Comparison of ENCODE assay signal across 13 mouse cellular contexts in genomic region chr7:73388866-73389265, GRCm38 (mm10). TPM values are rescaled to one million over a fixed set of nuclear protein-coding genes. Genes with fewer than 3 reads are reported as not detected.
DNase-seq lines count a peak whose midpoint lies in the region; ATAC-seq and TF ChIP-seq lines count a peak whose summit lies in the region.
"Had no signal": no experiment of that assay in that cellular context is flagged by ENCODE, and none has a peak within 500 bp of the region (broad histone marks: within the 10 kb centered on the region; RNA-seq: fewer than 3 reads in every experiment).

No protein-coding gene starts in this region.

- no peak for DNase-seq in forebrain, embryonic 14.5 days (ENCODE audit: low spot score)
- no peak for DNase-seq in forebrain, embryonic 10.5 days (ENCODE audit: extremely low spot score, low spot score)
- no peak for DNase-seq in midbrain, postnatal 0 days (ENCODE audit: low spot score)
- no peak for DNase-seq in liver, postnatal 0 days
- DNase-seq: adrenal gland, postnatal 25 days; cerebellum, adult 9-10 months; left cerebral cortex, postnatal 4 days; thymus, postnatal 14 days had no signal

- ATAC-seq in forebrain, embryonic 14.5 days = no peak
- no peak for ATAC-seq in intestine, postnatal 0 days
- ATAC-seq in intestine, embryonic 16.5 days = no peak
- ATAC-seq in neural tube, embryonic 13.5 days (ENCODE audit: low read depth) = no peak
- ATAC-seq in neural tube, embryonic 15.5 days (ENCODE audit: low FRiP score) = no peak
- no peak for ATAC-seq in midbrain, postnatal 0 days (ENCODE audit: low FRiP score)
- no peak for ATAC-seq in liver, postnatal 0 days

- 0 out of 2 replicates have a peak overlapping the region, but pooled peaks have one; percentile 2 for H3K27ac ChIP-seq in forebrain, embryonic 14.5 days (ENCODE audit: low read depth, low read length)
- no peak overlapping the region for H3K27ac ChIP-seq in forebrain, embryonic 10.5 days
- no peak overlapping the region for H3K27ac ChIP-seq in intestine, postnatal 0 days (ENCODE audit: low read depth, low read length)
- H3K27ac ChIP-seq in intestine, embryonic 16.5 days (ENCODE audit: low read length) = no peak overlapping the region
- peak overlapping the region; percentile 94; the same call in 1 of the 2 replicates for H3K27ac ChIP-seq in neural tube, embryonic 13.5 days (replicated peaks)
- H3K27ac ChIP-seq in neural tube, embryonic 15.5 days (replicated peaks) = no peak overlapping the region
- H3K27ac ChIP-seq in midbrain, postnatal 0 days (ENCODE audit: low read depth, low read length) = no peak overlapping the region
- H3K27ac ChIP-seq in liver, postnatal 0 days (ENCODE audit: low read depth) = no peak overlapping the region

- H3K27me3 ChIP-seq in forebrain, embryonic 14.5 days (replicated peaks; ENCODE audit: control insufficient read depth, insufficient read depth, low read length) = no peaks in the 10 kb centered on the region
- H3K27me3 ChIP-seq in forebrain, embryonic 10.5 days (ENCODE audit: poor library complexity, severe bottlenecking) = 0 out of 2 replicates have a peak, but pooled peaks cover 7% of the 10 kb centered on the region
- peaks cover 21% of the 10 kb centered on the region for H3K27me3 ChIP-seq in intestine, postnatal 0 days (replicated peaks; ENCODE audit: control insufficient read depth, insufficient read depth, low read length)
- H3K27me3 ChIP-seq in intestine, embryonic 16.5 days (replicated peaks; ENCODE audit: control insufficient read depth, insufficient read depth, low read length) = peaks cover 8% of the 10 kb centered on the region; the same call in 1 of the 2 replicates
- H3K27me3 ChIP-seq in neural tube, embryonic 13.5 days = no peaks in the 10 kb centered on the region
- H3K27me3 ChIP-seq in neural tube, embryonic 15.5 days (replicated peaks) = no peaks in the 10 kb centered on the region
- no peaks in the 10 kb centered on the region for H3K27me3 ChIP-seq in midbrain, postnatal 0 days (ENCODE audit: insufficient read depth, low read length)
- peaks cover 59% of the 10 kb centered on the region for H3K27me3 ChIP-seq in liver, postnatal 0 days (ENCODE audit: insufficient read depth, low read length)

- no peak for TF ChIP-seq EP300 in liver, postnatal 0 days (IDR thresholded peaks at IDR 0.05; ENCODE audit: low read depth)

- H3K4me2 ChIP-seq in forebrain, embryonic 14.5 days (ENCODE audit: low read length) = no peak overlapping the region
- no peak overlapping the region for H3K4me2 ChIP-seq in intestine, postnatal 0 days (replicated peaks; ENCODE audit: low read depth)
- H3K4me2 ChIP-seq in intestine, embryonic 16.5 days (ENCODE audit: low read depth, low read length) = no peak overlapping the region
- H3K4me2 ChIP-seq in neural tube, embryonic 13.5 days = peak overlapping the region; percentile 90
- no peak overlapping the region for H3K4me2 ChIP-seq in neural tube, embryonic 15.5 days
- H3K4me2 ChIP-seq in midbrain, postnatal 0 days (ENCODE audit: low read depth, low read length, poor library complexity, severe bottlenecking) = no peak overlapping the region
- no peak overlapping the region for H3K4me2 ChIP-seq in liver, postnatal 0 days (ENCODE audit: low read depth, low read length)

- peak; percentile 29 for TF ChIP-seq CTCF in intestine, postnatal 0 days (IDR thresholded peaks at IDR 0.05; ENCODE audit: low read depth)
- peak; percentile 54 for TF ChIP-seq CTCF in midbrain, postnatal 0 days (IDR thresholded peaks at IDR 0.05)
- no peak for TF ChIP-seq CTCF in liver, postnatal 0 days (IDR thresholded peaks at IDR 0.05; ENCODE audit: low read depth)

- H3K36me3 ChIP-seq in forebrain, embryonic 14.5 days (ENCODE audit: control insufficient read depth, insufficient read depth, low read length) = 0 out of 2 replicates have a peak, but pooled peaks cover 3% of the 10 kb centered on the region
- peaks cover 42% of the 10 kb centered on the region for H3K36me3 ChIP-seq in forebrain, embryonic 10.5 days (replicated peaks)
- no peaks in the 10 kb centered on the region for H3K36me3 ChIP-seq in intestine, postnatal 0 days (ENCODE audit: control insufficient read depth, insufficient read depth)
- no peaks in the 10 kb centered on the region for H3K36me3 ChIP-seq in intestine, embryonic 16.5 days (ENCODE audit: control insufficient read depth, insufficient read depth, low read length)
- H3K36me3 ChIP-seq in neural tube, embryonic 13.5 days = peaks cover 12% of the 10 kb centered on the region; the same call in 1 of the 2 replicates
- H3K36me3 ChIP-seq in neural tube, embryonic 15.5 days = no peaks in the 10 kb centered on the region
- H3K36me3 ChIP-seq in midbrain, postnatal 0 days (ENCODE audit: insufficient read depth, low read length) = no peaks in the 10 kb centered on the region
- H3K36me3 ChIP-seq in liver, postnatal 0 days (replicated peaks; ENCODE audit: insufficient read depth, low read length) = no peaks in the 10 kb centered on the region

- WGBS in forebrain, embryonic 14.5 days = 75% methylated on average over 2 of the region's 2 CpGs
- WGBS in forebrain, embryonic 10.5 days = 71% methylated on average over 2 of the region's 2 CpGs
- WGBS in intestine, postnatal 0 days = 80% methylated on average over 2 of the region's 2 CpGs
- WGBS in intestine, embryonic 16.5 days = 71% methylated on average over 2 of the region's 2 CpGs
- 74% methylated on average over 2 of the region's 2 CpGs for WGBS in neural tube, embryonic 13.5 days
- 66% methylated on average over 2 of the region's 2 CpGs for WGBS in neural tube, embryonic 15.5 days
- WGBS in midbrain, postnatal 0 days = 59% methylated on average over 2 of the region's 2 CpGs
- WGBS in liver, postnatal 0 days (ENCODE audit: insufficient replicate concordance) = 60% methylated on average over 2 of the region's 2 CpGs

- H3K4me3 ChIP-seq in forebrain, embryonic 14.5 days (ENCODE audit: low read depth, low read length) = no peak overlapping the region
- H3K4me3 ChIP-seq in forebrain, embryonic 10.5 days = no peak overlapping the region
- no peak overlapping the region for H3K4me3 ChIP-seq in intestine, postnatal 0 days (ENCODE audit: low read depth, low read length)
- no peak overlapping the region for H3K4me3 ChIP-seq in intestine, embryonic 16.5 days (ENCODE audit: low read length)
- H3K4me3 ChIP-seq in neural tube, embryonic 13.5 days = no peak overlapping the region
- H3K4me3 ChIP-seq in neural tube, embryonic 15.5 days (replicated peaks) = no peak overlapping the region
- H3K4me3 ChIP-seq in midbrain, postnatal 0 days (ENCODE audit: low read depth, low read length) = no peak overlapping the region
- no peak overlapping the region for H3K4me3 ChIP-seq in liver, postnatal 0 days (ENCODE audit: low read depth, low read length)
- H3K4me3 ChIP-seq: megakaryocyte, embryonic 14.5 days had no signal

- no peak overlapping the region for H3K9ac ChIP-seq in forebrain, embryonic 14.5 days (ENCODE audit: low read length)
- no peak overlapping the region for H3K9ac ChIP-seq in intestine, postnatal 0 days (ENCODE audit: low read depth, low read length)
- no peak overlapping the region for H3K9ac ChIP-seq in intestine, embryonic 16.5 days (ENCODE audit: low read depth, low read length)
- no peak overlapping the region for H3K9ac ChIP-seq in neural tube, embryonic 13.5 days
- no peak overlapping the region for H3K9ac ChIP-seq in neural tube, embryonic 15.5 days (replicated peaks)
- no peak overlapping the region for H3K9ac ChIP-seq in midbrain, postnatal 0 days (replicated peaks; ENCODE audit: low read length, poor library complexity, severe bottlenecking)
- no peak overlapping the region for H3K9ac ChIP-seq in liver, postnatal 0 days (replicated peaks)

- H3K9me3 ChIP-seq in forebrain, embryonic 14.5 days (replicated peaks; ENCODE audit: control insufficient read depth, low read length) = no peaks in the 10 kb centered on the region
- no peaks in the 10 kb centered on the region for H3K9me3 ChIP-seq in forebrain, embryonic 10.5 days
- H3K9me3 ChIP-seq in intestine, postnatal 0 days (ENCODE audit: control insufficient read depth) = no peaks in the 10 kb centered on the region
- H3K9me3 ChIP-seq in intestine, embryonic 16.5 days (ENCODE audit: control insufficient read depth, low read length) = no peaks in the 10 kb centered on the region
- H3K9me3 ChIP-seq in neural tube, embryonic 13.5 days = no peaks in the 10 kb centered on the region
- no peaks in the 10 kb centered on the region for H3K9me3 ChIP-seq in neural tube, embryonic 15.5 days (replicated peaks)
- no peaks in the 10 kb centered on the region for H3K9me3 ChIP-seq in midbrain, postnatal 0 days (ENCODE audit: low read length)
- no peaks in the 10 kb centered on the region for H3K9me3 ChIP-seq in liver, postnatal 0 days (ENCODE audit: low read length)

- peaks cover 42% of the 10 kb centered on the region for H3K4me1 ChIP-seq in forebrain, embryonic 14.5 days (ENCODE audit: control insufficient read depth, insufficient read depth, low read length)
- H3K4me1 ChIP-seq in forebrain, embryonic 10.5 days = peaks cover 63% of the 10 kb centered on the region
- no peaks in the 10 kb centered on the region for H3K4me1 ChIP-seq in intestine, postnatal 0 days (replicated peaks; ENCODE audit: control insufficient read depth, insufficient read depth, low read length)
- peaks cover 19% of the 10 kb centered on the region for H3K4me1 ChIP-seq in intestine, embryonic 16.5 days (ENCODE audit: control insufficient read depth, insufficient read depth, low read length)
- H3K4me1 ChIP-seq in neural tube, embryonic 13.5 days (replicated peaks) = peaks cover 72% of the 10 kb centered on the region
- H3K4me1 ChIP-seq in neural tube, embryonic 15.5 days = peaks cover 58% of the 10 kb centered on the region
- H3K4me1 ChIP-seq in midbrain, postnatal 0 days (ENCODE audit: insufficient read depth, low read length) = peaks cover 19% of the 10 kb centered on the region
- H3K4me1 ChIP-seq in liver, postnatal 0 days (ENCODE audit: insufficient read depth) = 0 out of 2 replicates have a peak, but pooled peaks cover 5% of the 10 kb centered on the region

RNA-seq across cellular contexts. Expression of gene Rgma, which starts 13.6 kb away (rescaled TPM):
- 20.6 and 23.6 TPM in 2 replicates for polyA plus RNA-seq in forebrain, embryonic 14.5 days (2014; fragmentation: Nextera tagmentation; extraction: Ambion mirVana)
- polyA plus RNA-seq in forebrain, embryonic 10.5 days (2016; fragmentation: Nextera tagmentation; extraction: Ambion mirVana) = 26.2 and 26.8 TPM in 2 replicates
- 4.9 and 6.0 TPM in 2 replicates for polyA plus RNA-seq in intestine, postnatal 0 days (2015; fragmentation: Nextera tagmentation; extraction: Ambion mirVana)
- polyA plus RNA-seq in intestine, embryonic 16.5 days (2015; fragmentation: Nextera tagmentation; extraction: Ambion mirVana) = 5.3 and 5.8 TPM in 2 replicates
- polyA plus RNA-seq in neural tube, embryonic 13.5 days (2015; fragmentation: Nextera tagmentation; extraction: Ambion mirVana) = 41.4 and 49.6 TPM in 2 replicates
- polyA plus RNA-seq in neural tube, embryonic 15.5 days (2015; fragmentation: Nextera tagmentation; extraction: Ambion mirVana) = 32.3 and 32.7 TPM in 2 replicates
- 129 and 160 TPM in 2 replicates for total RNA-seq in midbrain, postnatal 0 days (2014; rRNA removed)
- 42.7 and 42.9 TPM in 2 replicates for polyA plus RNA-seq in midbrain, postnatal 0 days (2015; fragmentation: Nextera tagmentation; extraction: Ambion mirVana)
- 0.12 TPM in 2 replicates for polyA plus RNA-seq in liver, postnatal 0 days (2015; fragmentation: Nextera tagmentation; extraction: Ambion mirVana)

Comparison
In these comparisons a context has a peak if more than half of its experiments do, and no peak if none do; other contexts are left out.
1. H3K27ac ChIP-seq: peak in forebrain, embryonic 14.5 days (single experiment) and neural tube, embryonic 13.5 days (single experiment); none in forebrain, embryonic 10.5 days (single experiment), intestine, postnatal 0 days (single experiment), intestine, embryonic 16.5 days (single experiment), neural tube, embryonic 15.5 days (single experiment), midbrain, postnatal 0 days (single experiment) and liver, postnatal 0 days (single experiment).